Mouse (Mus musculus) adrenal gland, adult 8-10 months (tissue): ENCODE measurements around the gene Cd19. TPM values are rescaled to one million over a fixed set of nuclear protein-coding genes. Genes with fewer than 3 reads are reported as not detected.

Experiments
- DNase-seq: peaks from one replicate; pipeline ENCODE4 v3.0.0; 2022
- total RNA-seq, 4 experiments: library from RNA; stranded (reverse); gene quantifications; 2 replicates each; pipeline ENCODE4 v1.2.4; 2022

The Cd19 gene
- total RNA-seq, result under 1 TPM; 0.56 to 0.94 (median 0.78) TPM

- DNase-seq, result no peak
Observed at GRCm38 (mm10) chr7:126414725-126415124, at the start of gene Cd19. Gene Cd19 (minus strand): TSS chr7:126414889.

GRCm38 (mm10) chr7:126464121-126464520, 49.4 kb upstream of the Cd19 start:
- DNase-seq, result no peak

GRCm38 (mm10) chr7:126463547-126463946, 48.9 kb upstream of the Cd19 start:
- no peak for DNase-seq

GRCm38 (mm10) chr7:126463004-126463403, 48.3 kb upstream of the Cd19 start, which contains the start of gene Atp2a1:
Gene Atp2a1 (minus strand): TSS chr7:126463108.
- no peak for DNase-seq

- no peak for DNase-seq
Observed at GRCm38 (mm10) chr7:126461626-126462025, 46.9 kb upstream of the Cd19 start.

GRCm38 (mm10) chr7:126460623-126461399, 46.1 kb upstream of the Cd19 start:
- no peak for DNase-seq

GRCm38 (mm10) chr7:126458844-126459618, 44.3 kb upstream of the Cd19 start:
- DNase-seq, result no peak

GRCm38 (mm10) chr7:126458225-126458624, 43.5 kb upstream of the Cd19 start:
- no peak for DNase-seq

GRCm38 (mm10) chr7:126456382-126457266, 41.9 kb upstream of the Cd19 start:
- no peak for DNase-seq

- no peak for DNase-seq
Observed at GRCm38 (mm10) chr7:126455242-126455641, 40.6 kb upstream of the Cd19 start.

GRCm38 (mm10) chr7:126453861-126454260, 39.2 kb upstream of the Cd19 start:
- no peak for DNase-seq

GRCm38 (mm10) chr7:126452244-126452643, 37.6 kb upstream of the Cd19 start:
- DNase-seq, result no peak

- no peak for DNase-seq
Observed at GRCm38 (mm10) chr7:126450641-126451040, 36.0 kb upstream of the Cd19 start.

GRCm38 (mm10) chr7:126449991-126450390, 35.3 kb upstream of the Cd19 start:
- no peak for DNase-seq

GRCm38 (mm10) chr7:126448481-126448880, 33.8 kb upstream of the Cd19 start:
- no peak for DNase-seq

- no peak for DNase-seq
Observed at GRCm38 (mm10) chr7:126446217-126446616, 31.5 kb upstream of the Cd19 start.

GRCm38 (mm10) chr7:126445104-126445815, 30.6 kb upstream of the Cd19 start:
- DNase-seq, result no peak

GRCm38 (mm10) chr7:126444536-126444935, 29.8 kb upstream of the Cd19 start:
- no peak for DNase-seq

- DNase-seq, result no peak
Observed at GRCm38 (mm10) chr7:126443997-126444396, 29.3 kb upstream of the Cd19 start.

GRCm38 (mm10) chr7:126440134-126440533, 25.4 kb upstream of the Cd19 start:
- no peak for DNase-seq

GRCm38 (mm10) chr7:126436851-126437250, 22.2 kb upstream of the Cd19 start:
- DNase-seq, result peak; percentile 38

- DNase-seq, result no peak
Observed at GRCm38 (mm10) chr7:126435801-126436200, 21.1 kb upstream of the Cd19 start.
